Mouse (Mus musculus) cerebellum, adult 11 months (tissue): ENCODE data around the gene Clta.

ENCODE experiments used
- DNase-seq: peaks from one replicate; pipeline ENCODE4 v3.0.0; 2022

Clta gene

DNA sequence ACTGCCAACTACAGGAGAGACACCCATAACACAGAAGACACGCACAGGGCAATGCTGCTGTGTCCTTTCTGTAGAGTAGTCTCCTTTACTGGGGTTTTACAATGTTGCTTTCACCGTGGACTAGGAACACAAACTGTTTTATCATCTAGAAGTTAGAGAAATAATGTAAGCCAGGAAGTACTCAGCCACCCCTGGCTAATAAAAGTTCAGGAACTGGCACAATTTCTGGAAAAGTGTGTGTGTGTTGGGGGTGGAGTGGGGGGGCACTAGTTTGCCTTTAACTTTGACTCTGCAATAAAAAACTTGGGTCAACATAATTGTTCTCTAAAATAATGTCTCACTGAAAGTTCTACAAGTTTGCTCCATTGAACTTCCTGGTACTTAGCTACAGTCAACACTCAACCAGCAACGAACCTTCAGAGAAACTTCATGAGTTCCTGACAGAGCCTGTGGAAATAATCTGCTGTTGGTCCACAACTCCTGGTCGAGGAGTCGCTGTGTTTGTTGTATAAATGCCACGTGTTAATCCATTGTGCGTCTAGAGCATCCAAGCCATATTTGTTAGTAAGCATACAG is 74.2 kb downstream of the Clta start:
- no peak for DNase-seq
